Mouse (Mus musculus): ENCODE measurements around the gene Abhd17a. TPM values are rescaled to one million over a fixed set of nuclear protein-coding genes. Genes with fewer than 3 reads are reported as not detected.

The Abhd17a gene
- total RNA-seq (2021): 100 to 1,000 TPM; 103 to 107 TPM
- long read RNA-seq, experiment 1, transcript Abhd17a-201 (5 exons, 1,468 nt): major isoform, 174 of 345 reads
- long read RNA-seq, experiment 1, partial matches to known transcripts: 40 of 345 reads
- long read RNA-seq, experiment 1, other reads (novel, unspliced or antisense): 131 of 345 reads
- long read RNA-seq, experiment 2, transcript Abhd17a-201 (5 exons, 1,468 nt): major isoform, 95 of 142 reads
- long read RNA-seq, experiment 2, partial matches to known transcripts: 42 of 142 reads
- long read RNA-seq, experiment 2, other reads (novel, unspliced or antisense): 5 of 142 reads

DNA sequence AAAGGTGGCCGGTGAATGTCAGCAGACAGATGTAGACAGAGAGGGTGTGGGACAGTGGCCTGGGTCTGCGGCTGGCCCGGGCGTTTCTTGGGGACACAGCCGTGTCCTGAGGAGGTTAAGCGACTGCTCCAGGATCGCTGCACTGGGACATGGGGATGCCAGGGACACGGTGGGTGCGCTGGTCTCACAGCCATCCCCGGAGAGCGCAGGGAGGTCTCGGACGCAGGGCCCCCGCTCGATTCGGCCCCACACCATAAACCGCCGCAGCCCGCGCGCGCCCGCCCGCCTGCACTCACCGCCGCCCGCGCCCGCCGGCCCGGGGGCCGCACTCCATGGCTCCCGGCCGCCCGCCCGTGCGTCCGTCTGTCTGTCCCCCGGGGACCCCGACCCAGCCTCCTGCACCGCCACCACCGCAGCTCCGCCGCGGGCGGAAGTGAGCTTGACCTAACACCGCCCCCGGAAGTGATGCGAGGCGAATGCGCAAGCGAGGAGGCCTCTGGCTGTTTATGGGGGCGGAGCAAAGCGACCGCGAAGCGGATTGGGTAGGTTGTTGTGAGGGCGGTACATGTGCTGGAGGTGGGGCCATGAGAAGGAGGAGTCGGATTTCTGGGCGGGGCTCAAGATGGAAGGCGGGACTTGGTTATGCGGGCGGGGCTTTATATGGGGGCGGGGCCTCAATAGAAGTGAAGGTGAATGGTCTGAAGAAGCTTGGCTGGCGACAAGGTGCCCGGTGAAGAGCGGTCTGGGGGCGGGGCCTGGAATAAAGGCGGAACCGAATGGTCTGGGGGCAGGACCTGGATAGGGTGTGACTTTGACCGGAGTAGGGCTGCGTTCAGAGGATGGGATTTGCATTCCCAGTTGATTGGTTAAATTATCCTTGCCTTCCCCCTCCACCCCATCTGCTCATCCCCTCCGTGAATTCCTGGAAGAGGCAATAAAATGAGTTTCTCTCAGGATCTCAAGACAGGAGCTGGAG is at the start of gene Abhd17a:
Gene Abhd17a (minus strand): TSS at position 463 of the 976 bp plus-strand sequence.
- peak; percentile 98 for DNase-seq

DNA sequence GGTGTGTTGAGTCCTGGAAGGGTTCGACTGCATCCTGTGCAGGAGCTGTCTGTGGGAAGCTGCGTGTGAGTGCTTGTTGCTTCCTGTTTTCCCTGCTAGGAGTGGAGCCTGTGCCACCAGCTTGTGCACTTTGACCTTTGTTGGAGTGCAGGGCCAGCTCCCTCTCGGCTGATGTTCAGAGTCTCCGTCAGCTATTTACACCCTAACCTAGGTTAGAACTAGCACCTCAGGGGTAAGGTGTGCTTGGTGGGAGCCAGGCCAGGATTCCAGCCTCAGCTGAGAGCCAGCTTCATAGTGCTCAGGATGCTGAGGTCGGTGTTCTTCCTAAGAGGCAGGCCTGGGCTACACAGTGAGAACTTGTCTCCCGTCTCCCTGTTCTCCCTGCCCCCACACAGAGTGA is 45.2 kb upstream of the Abhd17a start:
- DNase-seq: no peak

DNA sequence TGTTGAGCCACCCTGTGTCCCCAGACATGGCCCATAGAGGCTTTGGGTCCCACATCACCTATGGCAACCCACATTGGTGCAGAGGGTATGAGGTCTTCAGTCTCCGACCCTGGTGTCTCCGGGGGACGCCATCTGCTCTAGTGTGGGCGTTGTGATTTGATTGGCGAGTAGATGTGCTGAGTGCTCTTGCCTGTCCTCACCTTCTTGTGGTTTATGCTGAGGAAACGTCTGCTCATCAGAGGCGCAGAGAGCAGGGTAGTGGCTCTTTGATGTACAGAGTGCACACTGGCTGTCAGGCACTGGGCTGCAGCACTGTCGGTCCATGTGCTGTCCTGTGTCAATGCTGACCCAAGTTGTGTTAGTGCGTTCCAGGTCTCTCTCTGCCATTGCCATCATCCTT is 38.8 kb upstream of the Abhd17a start:
- DNase-seq: no peak

DNA sequence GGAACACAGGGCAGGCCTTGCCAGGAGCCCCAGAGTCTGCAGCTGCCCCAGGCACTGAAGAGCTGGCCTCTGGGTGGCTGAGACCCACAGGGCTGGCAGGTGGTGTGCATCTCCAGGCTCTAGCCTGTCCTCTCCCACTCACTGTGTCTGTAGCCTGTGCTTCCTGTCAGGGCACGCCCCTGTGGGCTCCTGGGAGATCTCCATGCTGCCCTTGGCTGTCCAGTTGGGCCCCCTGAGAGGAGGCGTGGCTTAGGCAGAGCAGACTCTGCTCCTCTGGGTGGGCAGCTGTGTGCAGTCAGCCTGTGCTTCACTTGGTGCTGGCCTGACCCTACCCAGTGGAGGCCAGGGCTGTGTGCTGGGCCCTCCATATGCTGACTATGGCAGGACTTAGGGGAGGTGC is 37.5 kb upstream of the Abhd17a start:
- peak in 1 of 2 experiments; percentile 40 for DNase-seq

DNA sequence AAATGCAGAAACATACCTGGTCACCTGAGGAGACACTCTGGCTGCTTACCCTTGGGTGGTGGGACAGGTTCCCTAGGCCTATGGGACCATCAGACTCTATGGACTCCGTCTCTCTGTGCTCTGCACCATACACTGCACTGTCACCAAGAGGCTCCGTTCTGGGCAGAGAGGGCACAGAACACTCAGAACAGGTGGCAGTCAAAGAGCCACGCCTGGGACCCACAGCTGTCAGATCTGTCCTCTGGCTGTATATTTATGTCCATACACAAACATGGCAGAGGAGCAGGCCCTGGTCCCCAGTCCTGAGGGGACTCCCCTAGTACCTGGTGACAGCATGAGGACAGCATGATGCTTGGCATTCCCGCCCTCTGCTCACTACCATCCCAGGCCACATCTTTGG is 35.6 kb upstream of the Abhd17a start:
- DNase-seq: no peak

DNA sequence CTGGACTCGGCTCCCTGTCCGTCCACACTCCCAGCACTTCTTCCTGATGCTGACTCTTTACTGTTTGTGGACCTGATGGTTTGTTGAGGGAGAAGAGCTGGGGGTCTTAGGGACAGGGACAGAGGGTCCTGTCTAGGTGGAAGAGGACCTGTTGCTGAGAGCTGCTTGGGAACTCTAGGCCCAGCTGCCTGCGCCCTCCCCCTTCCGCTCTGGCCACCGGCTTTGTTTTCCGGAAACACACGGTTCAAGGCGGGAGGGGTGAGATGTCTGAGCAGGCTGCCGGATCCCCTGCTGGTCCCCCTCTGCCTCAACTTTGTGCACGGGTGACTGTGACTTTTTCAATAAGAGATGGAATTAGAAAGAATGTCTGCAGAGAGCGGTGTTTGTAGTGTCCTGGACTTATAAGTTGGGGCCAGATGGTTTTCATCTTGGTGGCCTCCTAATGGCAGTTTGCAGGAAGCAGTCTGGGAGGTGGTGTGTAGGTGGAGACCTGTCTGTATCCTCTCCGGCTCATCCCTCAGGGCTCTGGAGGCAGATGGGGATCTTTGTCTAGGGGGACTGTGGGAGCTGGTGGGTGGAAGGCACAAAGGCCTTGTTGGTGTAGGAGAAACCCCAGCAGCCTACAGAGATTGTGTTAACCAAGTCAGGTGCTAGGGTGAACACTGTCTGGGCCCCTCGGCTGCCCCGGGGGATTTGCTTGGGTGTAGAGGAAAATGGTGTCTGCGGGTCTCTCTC is 33.5 kb upstream of the Abhd17a start:
- peak; percentile 73 to 80 for DNase-seq

DNA sequence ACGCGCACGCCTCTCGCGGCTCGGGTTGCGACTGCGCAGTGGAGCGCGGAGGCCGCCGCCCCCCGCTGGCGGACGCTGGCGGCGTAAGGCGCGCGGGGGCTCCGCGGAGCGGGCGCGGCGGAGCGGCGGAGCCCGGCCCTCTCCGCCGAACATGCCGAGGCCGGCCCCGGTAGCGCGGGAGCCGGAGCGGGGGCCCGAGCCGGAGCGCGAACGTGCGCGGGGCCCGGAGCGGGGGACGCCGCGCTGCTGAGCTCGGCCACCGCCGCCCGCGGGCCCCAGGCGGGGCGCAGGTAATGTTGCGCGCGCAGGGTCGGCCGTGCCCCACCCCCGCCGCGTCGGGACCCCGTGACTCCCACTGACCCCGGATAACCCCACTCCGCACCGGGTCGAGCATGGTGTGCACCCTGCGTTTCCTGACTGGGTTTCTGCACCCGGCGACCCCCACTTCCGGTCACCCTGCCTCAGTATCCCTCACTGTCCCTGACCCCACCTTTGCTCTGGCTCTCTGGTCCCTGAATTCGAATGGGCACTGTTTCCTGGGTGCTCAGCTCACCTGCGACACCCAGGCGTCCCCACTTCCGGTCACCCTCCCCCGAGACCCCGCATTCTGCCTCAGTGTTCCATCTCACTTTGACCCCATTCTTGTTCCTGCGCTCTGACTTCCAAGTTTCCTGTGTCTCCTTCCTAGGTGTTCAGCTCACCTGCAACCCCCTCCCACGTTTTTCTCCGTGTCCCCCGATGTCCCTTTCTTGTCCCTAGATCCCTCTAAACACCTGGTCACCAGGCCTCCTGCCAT is 32.7 kb upstream of the Abhd17a start, which contains the start of gene Csnk1g2:
Gene Csnk1g2 (plus strand): TSS at position 178 of the 796 bp plus-strand sequence.
- peak; percentile 40 to 62 for DNase-seq

DNA sequence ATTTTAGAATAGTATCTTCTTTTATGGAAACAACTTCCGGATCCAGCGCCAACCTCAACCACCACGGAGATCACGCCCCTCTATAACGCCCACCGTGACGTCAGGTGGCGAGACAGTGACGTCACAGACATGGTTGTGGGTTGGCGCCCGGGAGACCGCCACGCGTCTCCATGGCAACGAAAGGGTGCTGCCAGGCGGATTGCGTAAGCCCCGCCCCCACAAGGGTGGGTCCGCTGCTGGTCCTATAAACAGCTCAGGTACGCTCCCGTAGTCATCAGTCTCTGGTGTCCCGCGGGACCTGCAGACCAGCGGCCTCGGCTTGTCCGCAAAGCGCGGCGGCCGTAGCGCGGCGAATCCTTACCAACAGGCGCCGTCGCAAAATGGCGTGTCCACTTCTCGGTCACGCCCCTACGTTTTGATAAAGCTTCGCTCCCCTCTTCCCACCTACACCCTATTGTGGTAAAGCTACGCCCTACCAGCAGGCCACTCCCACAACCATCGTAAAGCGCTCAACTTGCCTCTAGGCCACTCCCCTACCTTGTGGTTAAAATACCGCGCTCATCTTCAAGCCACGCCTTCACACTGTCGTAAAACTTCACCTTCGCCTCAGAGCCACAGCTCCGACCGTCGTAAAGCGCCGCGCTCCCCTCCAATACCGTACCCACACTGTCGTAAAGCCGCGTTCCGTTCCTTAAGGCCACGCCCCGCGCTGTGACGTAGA is 32.0 kb upstream of the Abhd17a start:
- DNase-seq: peak; percentile 99

DNA sequence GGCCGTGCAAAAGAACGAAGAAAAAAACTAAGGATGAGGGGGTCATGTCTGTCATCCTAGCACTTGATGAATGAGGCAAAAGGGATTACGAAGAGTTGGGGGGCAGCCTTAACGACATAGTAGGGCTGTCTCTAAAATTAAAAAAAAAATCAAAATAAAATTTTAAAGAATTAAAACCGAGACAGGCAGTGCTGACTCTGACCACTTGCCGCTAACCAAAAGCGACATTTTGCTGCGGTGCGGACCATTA is 31.5 kb upstream of the Abhd17a start:
- no peak for DNase-seq

DNA sequence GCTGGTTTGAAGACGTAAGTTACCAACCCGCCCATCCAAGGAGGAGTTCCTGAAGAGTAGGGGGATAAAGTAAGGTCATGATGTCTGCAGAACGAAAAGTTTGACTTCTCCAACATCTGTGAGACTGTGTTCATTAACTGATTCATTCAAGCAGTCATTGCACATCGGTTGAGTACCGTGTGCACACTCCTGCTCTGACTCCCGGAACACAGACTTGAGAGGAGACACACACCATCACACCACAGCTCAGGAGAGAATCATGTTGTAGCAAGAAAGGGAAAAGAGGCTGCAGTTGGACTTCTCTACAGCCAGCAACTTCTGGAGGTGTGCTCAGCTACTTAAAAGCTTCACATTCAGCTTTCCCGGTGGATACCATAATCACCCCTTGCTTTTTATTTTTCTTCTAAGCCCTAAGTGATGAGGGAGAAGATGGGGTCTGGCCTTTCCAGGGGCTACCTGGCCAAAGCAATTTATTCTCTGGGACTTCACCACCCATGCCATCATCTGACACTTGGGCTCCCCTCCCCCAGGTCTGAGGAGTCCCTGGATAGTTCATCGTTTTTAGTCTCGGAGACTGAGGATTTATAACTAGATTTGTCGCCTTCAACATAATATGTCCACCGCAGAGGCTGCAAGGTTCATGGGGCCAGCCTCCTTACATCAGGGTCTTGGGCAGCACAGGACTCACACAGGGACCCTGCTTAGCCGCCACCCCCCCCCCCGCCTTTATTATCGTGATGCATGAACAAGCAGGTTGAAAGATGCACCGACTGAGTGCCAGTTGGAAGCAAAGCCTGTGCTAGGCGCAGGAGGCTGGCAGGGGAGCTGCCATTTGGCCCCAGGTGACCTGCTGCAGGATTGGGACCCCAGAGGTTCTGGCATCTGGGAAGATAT is 30.9 kb upstream of the Abhd17a start:
- DNase-seq: no peak

DNA sequence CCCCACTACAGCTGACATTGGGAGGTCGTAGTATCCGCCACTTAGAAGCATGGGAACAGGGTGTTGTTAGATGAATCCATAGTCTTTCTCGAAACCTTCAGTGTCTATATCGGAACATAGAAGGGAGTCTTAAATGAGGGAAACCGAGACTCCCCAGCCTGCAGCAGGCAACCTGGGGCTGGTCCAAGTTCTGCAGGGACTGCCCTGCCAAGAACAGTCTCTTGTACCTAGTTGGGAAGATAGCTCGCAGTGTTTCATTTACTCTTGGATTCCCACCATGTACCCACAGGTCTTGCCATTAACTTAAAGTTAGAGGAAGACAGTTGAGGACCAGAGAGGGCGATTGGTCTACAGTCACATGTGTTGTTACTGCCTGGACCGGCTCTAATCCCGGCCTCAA is 30.2 kb upstream of the Abhd17a start:
- no peak for DNase-seq

DNA sequence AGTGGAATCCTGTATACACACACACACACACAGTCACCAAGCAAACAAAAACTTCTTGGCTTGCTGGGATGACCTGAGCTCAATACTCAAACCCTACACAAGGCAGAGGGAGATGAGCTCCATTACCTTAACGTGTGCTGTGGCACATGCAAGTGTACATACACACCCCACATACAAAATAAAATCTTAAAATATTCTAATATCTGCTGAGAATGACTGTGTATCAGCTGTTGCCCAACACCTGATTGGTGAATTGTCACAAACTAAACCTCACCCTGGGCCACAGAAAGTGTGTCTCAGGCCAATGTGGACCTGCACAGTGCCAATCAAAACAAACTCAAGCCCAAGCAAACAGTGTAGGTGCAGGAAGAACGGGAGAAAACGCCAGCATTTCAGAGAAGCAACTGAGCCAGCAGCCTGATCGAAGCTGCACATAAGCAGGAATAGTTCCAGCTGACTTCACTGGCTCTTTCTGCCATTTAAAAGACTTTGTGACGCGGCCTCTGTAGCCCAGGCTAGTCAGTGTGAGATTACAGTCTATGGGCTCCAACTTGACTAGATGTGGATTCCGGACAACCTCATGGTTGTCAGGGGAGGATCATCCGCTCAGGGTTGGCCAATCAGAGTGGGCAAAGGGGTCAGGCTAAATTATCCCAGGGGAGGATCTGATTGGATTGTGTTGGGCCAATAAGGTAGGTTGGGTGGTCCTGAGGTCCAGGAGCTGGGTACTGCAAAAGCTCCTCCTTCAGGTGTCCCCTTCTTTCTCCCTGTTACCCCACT is 29.5 kb upstream of the Abhd17a start:
- DNase-seq: no peak

DNA sequence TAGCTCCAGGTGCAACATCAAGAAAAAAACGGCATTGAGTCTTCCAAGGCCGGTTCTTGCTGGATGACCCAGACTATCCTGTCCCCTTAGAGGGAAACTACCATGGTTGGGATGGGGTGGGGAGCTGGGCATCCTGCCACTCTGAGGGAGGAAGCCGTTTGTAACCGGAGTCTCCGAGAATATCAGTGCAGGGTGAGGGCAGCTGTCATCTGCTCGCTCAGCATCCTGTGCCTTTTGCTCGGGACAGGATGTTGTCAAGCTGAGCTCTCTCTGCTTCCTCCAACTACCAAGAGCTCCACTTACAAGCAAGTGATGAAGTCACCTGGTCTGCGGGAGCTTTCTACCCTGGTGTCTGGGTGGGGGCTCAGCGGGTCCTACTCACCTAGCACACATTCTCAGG is 28.0 kb upstream of the Abhd17a start:
- peak; percentile 55 to 74 for DNase-seq

DNA sequence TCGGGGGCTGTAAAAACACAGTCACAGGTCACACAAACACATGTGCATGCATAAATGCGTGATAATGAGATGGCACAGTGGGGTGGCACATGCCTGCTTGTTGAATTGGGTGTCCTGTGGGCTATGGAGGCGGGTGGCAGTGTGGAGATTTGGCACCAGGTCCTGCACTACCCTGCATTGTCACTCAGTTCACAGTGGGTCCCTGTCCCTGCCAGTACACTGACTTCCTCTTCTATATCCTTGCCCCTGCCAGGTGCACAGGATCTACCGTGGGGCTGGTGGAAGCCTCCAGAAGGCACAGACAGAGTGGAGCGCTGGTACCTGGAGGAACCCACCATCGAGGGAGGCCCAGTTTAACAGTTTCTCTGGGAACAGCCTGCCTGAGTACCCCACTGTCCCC is 24.2 kb upstream of the Abhd17a start:
- no peak for DNase-seq

DNA sequence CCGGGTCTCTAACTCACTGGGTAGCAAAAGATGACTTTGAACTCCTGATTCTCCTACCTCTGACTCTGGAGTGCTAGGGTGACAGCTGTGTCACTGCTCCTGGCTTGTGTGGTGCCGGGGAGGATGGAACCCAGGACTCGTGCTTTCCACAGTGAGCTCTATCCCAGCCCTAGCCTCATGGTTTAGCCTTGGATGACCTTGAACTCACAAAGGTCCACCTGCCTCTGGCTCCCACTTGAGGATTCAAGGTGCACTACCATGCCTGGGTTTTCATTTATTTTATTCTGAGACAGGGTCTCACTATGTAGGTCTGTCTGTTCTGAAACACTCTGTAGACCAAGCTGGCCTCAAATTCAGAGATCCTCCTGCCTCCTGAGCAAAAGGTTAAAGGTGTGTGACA is 23.7 kb upstream of the Abhd17a start:
- DNase-seq: no peak

DNA sequence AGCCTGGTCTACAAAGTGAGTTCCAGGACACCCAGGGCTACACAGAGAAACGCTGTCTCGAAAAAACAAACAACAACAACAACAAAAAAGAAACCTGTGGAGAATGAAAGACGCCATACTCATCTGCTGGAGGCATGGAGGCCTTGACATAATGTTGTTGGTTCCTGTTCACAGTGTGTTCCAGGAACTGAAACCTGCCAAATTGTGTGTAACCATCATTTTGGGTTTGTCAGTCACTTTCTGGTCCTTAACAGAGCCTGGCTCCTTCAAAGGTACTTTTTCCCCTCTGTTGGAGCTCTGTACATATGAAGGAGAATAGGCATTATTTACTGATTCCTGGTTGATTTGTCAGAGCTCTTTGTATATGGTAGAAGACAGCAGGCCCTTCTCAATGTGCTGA is 21.8 kb upstream of the Abhd17a start:
- no peak for DNase-seq

DNA sequence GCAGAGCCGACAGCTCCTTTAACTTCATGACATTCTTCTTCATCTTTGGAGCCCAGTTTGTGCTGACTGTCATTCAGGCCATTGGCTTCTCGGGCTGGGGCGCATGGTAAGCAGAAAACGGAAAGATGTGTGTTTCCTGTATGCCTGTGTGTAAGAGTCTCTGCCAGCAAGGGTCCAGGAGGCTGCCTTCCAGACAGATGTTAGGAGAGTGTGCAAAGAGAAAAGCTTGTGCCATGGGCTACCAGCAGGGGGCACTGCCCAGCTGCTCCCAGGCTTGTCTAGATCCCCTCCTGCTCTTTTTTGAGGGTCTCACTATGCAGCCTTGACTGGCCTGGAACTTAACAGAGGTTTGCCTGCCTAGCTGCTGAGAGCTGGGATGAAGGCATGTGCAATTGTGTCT is 20.9 kb upstream of the Abhd17a start:
- peak; percentile 60 to 73 for DNase-seq

DNA sequence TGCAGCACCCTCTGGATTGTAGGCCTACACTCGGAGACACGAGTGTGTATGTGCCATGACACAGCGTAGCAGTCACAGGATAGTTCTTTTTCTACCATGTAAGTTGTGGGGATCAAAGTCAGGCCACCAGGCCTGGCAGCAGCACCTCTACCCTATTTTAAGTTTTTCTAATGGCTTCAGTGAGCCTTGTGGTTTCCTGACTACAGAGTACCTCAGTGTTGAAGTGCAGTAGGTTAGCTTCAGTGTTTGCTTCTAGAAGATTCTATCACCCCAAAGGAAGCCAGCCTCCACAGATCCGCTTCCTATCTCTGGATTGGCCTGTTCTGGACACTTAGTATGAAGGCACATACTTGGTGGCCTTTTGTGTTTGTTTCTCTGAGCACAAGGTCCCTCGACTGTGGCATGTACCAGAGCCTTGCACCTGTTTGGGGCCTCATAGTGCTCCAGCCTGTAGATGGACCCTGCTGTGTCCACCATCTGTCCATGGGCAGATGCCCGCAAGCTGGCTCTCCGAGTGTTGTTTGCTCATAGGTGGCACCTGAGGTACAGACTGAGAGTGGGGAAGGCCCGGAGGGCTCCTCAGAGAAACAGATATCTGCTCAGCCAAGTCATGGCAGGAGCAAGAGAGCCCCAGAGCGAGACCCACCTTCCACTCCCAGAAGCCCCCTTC is 20.1 kb upstream of the Abhd17a start:
- DNase-seq: no peak
